Mouse (Mus musculus): ENCODE measurements at regions not wholly inside any gene's neighbourhood (a gene's known extent, or its start where the extent isn't known, plus 50 kb on each side); places are given as distances from the start of the nearest gene placed in this dataset.

DNA sequence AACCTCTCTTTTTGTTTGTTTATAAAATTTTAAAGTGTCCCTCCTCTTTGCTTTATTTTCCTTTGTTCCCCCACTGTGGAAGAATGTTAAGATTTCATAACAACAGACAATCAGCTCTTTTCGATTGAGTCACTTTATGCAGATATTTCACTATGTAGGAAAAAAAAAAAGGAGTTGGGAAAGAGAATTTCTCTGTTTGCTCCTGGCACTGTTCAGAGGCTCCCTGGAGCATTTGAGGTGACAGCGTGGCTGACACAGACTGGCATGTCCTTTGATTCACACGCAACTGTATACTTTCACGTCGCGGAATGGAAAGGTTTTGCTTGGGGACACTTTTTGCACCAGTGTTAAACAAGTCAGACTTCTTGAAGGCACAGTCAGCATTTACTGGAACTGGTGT, 572.9 kb downstream of the Synb start:
- no peak for TF ChIP-seq POLR2A (IDR thresholded peaks at IDR 0.05; ENCODE audit: insufficient read depth, low read depth, low read length)
- no peak for TF ChIP-seq CTCF (IDR thresholded peaks at IDR 0.05; ENCODE audit: insufficient read depth, low read depth, low read length)
